Mouse (Mus musculus) brain, embryonic 14.5 days (tissue): ENCODE data around the gene Twnk. TPM values are rescaled to one million over a fixed set of nuclear protein-coding genes. Genes with fewer than 3 reads are reported as not detected.
A peak's percentile ranks its signal among the peaks of the same experiment; 100 is the strongest.

ENCODE experiments used
- DNase-seq: peaks from one replicate; pipeline ENCODE4 v3.0.0-alpha.2; 2011; ENCODE audit warnings: low read depth
- CTCF ChIP-seq: fragments of 200-500 bp; IDR thresholded peaks from 2 replicates; pipeline ENCODE4 v1.5.1; 2012; ENCODE audit warnings: inconsistent platforms, mild to moderate bottlenecking, moderate library complexity, borderline replicate concordance; ENCODE audit not compliant: insufficient read depth, insufficient read length; ENCODE audit errors: extremely low read depth
- POLR2A ChIP-seq: fragments of 200-500 bp; IDR thresholded peaks from 2 replicates; pipeline ENCODE4 v1.6.1; 2012; ENCODE audit warnings: mild to moderate bottlenecking, inconsistent platforms, borderline replicate concordance; ENCODE audit not compliant: poor library complexity, insufficient read depth, insufficient read length, severe bottlenecking; ENCODE audit errors: extremely low read depth
- polyA plus RNA-seq: library from polyadenylated mRNA; depleted of rRNA; stranded (reverse); fragments of >200 nt; gene quantifications from 2 replicates; pipeline ENCODE4 v1.2.3, GENCODE M21; 2012

The Twnk gene
- polyA plus RNA-seq, 1 experiment, result 16.5 TPM

GRCm38 (mm10) chr19:45016341-45017215 is 11.1 kb downstream of the Twnk start:
- peak; percentile 94 for DNase-seq
- TF ChIP-seq CTCF (no peak), POLR2A (no peak)

- TF ChIP-seq CTCF, result peak; percentile 56
- TF ChIP-seq POLR2A, result peak; percentile 21; the same call in 1 of the 2 replicates
- DNase-seq, result peak; percentile 93
Measured at GRCm38 (mm10) chr19:45017216-45017771, 11.8 kb downstream of the Twnk start.

- TF ChIP-seq POLR2A (peak; percentile 66), CTCF (no peak)
- peak; percentile 88 for DNase-seq
Measured at GRCm38 (mm10) chr19:45017909-45018308, 12.4 kb downstream of the Twnk start.

GRCm38 (mm10) chr19:45018351-45018831 is 12.9 kb downstream of the Twnk start:
- TF ChIP-seq CTCF (no peak), POLR2A (no peak)
- peak; percentile 43 for DNase-seq

- TF ChIP-seq CTCF, result no peak
- no peak for TF ChIP-seq POLR2A
- no peak for DNase-seq
Measured at GRCm38 (mm10) chr19:45020348-45020747, 14.9 kb downstream of the Twnk start.

- TF ChIP-seq CTCF, result no peak
- TF ChIP-seq POLR2A, result no peak
- no peak for DNase-seq
Measured at GRCm38 (mm10) chr19:45021362-45021761, 15.9 kb downstream of the Twnk start.

GRCm38 (mm10) chr19:45023993-45024392 is 18.5 kb downstream of the Twnk start:
- no peak for DNase-seq
- TF ChIP-seq POLR2A (no peak), CTCF (no peak)

- no peak for DNase-seq
- TF ChIP-seq CTCF (no peak), POLR2A (no peak)
Measured at GRCm38 (mm10) chr19:45024775-45025174, 19.3 kb downstream of the Twnk start.

- no peak for DNase-seq
- no peak for TF ChIP-seq CTCF
- TF ChIP-seq POLR2A, result no peak
Measured at GRCm38 (mm10) chr19:45025937-45026568, 20.6 kb downstream of the Twnk start.

- TF ChIP-seq CTCF (no peak), POLR2A (no peak)
Measured at GRCm38 (mm10) chr19:45026958-45027670, 21.7 kb downstream of the Twnk start.

GRCm38 (mm10) chr19:45027848-45028247 is 22.4 kb downstream of the Twnk start:
- no peak for TF ChIP-seq POLR2A
- TF ChIP-seq CTCF, result no peak

More at GRCm38 (mm10) chr19:45026958-45027670, 21.7 kb downstream of the Twnk start:
- no peak for DNase-seq

More at GRCm38 (mm10) chr19:45027848-45028247, 22.4 kb downstream of the Twnk start:
- DNase-seq, result no peak
